ENCODE assay signal across 8 mouse cellular contexts in genomic region chrX:99481677-99482338, GRCm38 (mm10). TPM values are rescaled to one million over a fixed set of nuclear protein-coding genes. Genes with fewer than 3 reads are reported as not detected.
A peak's percentile ranks its signal among the peaks of the same experiment; 100 is the strongest.
DNase-seq lines count a peak whose midpoint lies in the region; ATAC-seq and TF ChIP-seq lines count a peak whose summit lies in the region.
"Had no signal": no experiment of that assay in that cellular context is flagged by ENCODE, and none has a peak within 500 bp of the region (broad histone marks: within the 10 kb centered on the region; RNA-seq: fewer than 3 reads in every experiment).

No protein-coding gene starts in this region.

- no peaks in the 10 kb centered on the region for H3K9me3 ChIP-seq in lung, embryonic 14.5 days (ENCODE audit: low read depth, low read length)
- no peaks in the 10 kb centered on the region for H3K9me3 ChIP-seq in lung, postnatal 0 days (ENCODE audit: low read length)
- no peaks in the 10 kb centered on the region for H3K9me3 ChIP-seq in embryonic facial prominence, embryonic 11.5 days (replicated peaks; ENCODE audit: control insufficient read depth, low read length)
- H3K9me3 ChIP-seq in hindbrain, embryonic 13.5 days: no peaks in the 10 kb centered on the region
- H3K9me3 ChIP-seq in neural tube, embryonic 15.5 days (replicated peaks): no peaks in the 10 kb centered on the region

- no peaks in the 10 kb centered on the region for H3K4me1 ChIP-seq in lung, embryonic 14.5 days (ENCODE audit: insufficient read depth)
- no peaks in the 10 kb centered on the region for H3K4me1 ChIP-seq in lung, postnatal 0 days (ENCODE audit: insufficient read depth, low read depth, low read length)
- no peaks in the 10 kb centered on the region; the same call in 1 of the 2 replicates for H3K4me1 ChIP-seq in embryonic facial prominence, embryonic 11.5 days (ENCODE audit: control insufficient read depth, insufficient read depth, low read length)
- H3K4me1 ChIP-seq in hindbrain, embryonic 13.5 days (replicated peaks): peaks cover 17% of the 10 kb centered on the region
- H3K4me1 ChIP-seq in neural tube, embryonic 15.5 days: peaks cover 15% of the 10 kb centered on the region

- TF ChIP-seq EP300 in lung, postnatal 0 days (IDR thresholded peaks at IDR 0.05): no peak

- no peak for TF ChIP-seq CTCF in lung, embryonic 14.5 days (IDR thresholded peaks at IDR 0.05; ENCODE audit: low read depth)
- TF ChIP-seq CTCF in lung, postnatal 0 days (IDR thresholded peaks at IDR 0.05): no peak

- no peaks in the 10 kb centered on the region for H3K27me3 ChIP-seq in lung, embryonic 14.5 days (ENCODE audit: insufficient read depth, low read length)
- H3K27me3 ChIP-seq in lung, postnatal 0 days (replicated peaks; ENCODE audit: insufficient read depth, low read length): no peaks in the 10 kb centered on the region
- H3K27me3 ChIP-seq in embryonic facial prominence, embryonic 11.5 days (ENCODE audit: control insufficient read depth, insufficient read depth, low read length): no peaks in the 10 kb centered on the region
- peaks cover 41% of the 10 kb centered on the region; the same call in 1 of the 2 replicates for H3K27me3 ChIP-seq in hindbrain, embryonic 13.5 days
- peaks cover 26% of the 10 kb centered on the region for H3K27me3 ChIP-seq in neural tube, embryonic 15.5 days (replicated peaks)

- WGBS in lung, embryonic 14.5 days: 35% methylated on average over 11 of the region's 12 CpGs
- WGBS in lung, postnatal 0 days: 46% methylated on average over 11 of the region's 12 CpGs
- WGBS in embryonic facial prominence, embryonic 11.5 days: 51% methylated on average over 10 of the region's 12 CpGs
- WGBS in hindbrain, embryonic 13.5 days: 34% methylated on average over 11 of the region's 12 CpGs
- 34% methylated on average over 11 of the region's 12 CpGs for WGBS in neural tube, embryonic 15.5 days

- H3K36me3 ChIP-seq in lung, embryonic 14.5 days (ENCODE audit: insufficient read depth): no peaks in the 10 kb centered on the region
- H3K36me3 ChIP-seq in lung, postnatal 0 days (ENCODE audit: insufficient read depth, low read length): no peaks in the 10 kb centered on the region
- H3K36me3 ChIP-seq in embryonic facial prominence, embryonic 11.5 days (replicated peaks; ENCODE audit: control insufficient read depth, insufficient read depth, low read depth, low read length): no peaks in the 10 kb centered on the region
- no peaks in the 10 kb centered on the region for H3K36me3 ChIP-seq in hindbrain, embryonic 13.5 days
- H3K36me3 ChIP-seq in neural tube, embryonic 15.5 days: no peaks in the 10 kb centered on the region

- H3K9ac ChIP-seq in lung, embryonic 14.5 days: no peak overlapping the region
- no peak overlapping the region for H3K9ac ChIP-seq in lung, postnatal 0 days (replicated peaks; ENCODE audit: low read depth)
- H3K9ac ChIP-seq in embryonic facial prominence, embryonic 11.5 days (replicated peaks; ENCODE audit: low read length): no peak overlapping the region
- no peak overlapping the region for H3K9ac ChIP-seq in hindbrain, embryonic 13.5 days
- H3K9ac ChIP-seq in neural tube, embryonic 15.5 days (replicated peaks): no peak overlapping the region

- no peak; the same call in 1 of the 2 replicates for ATAC-seq in lung, embryonic 14.5 days (ENCODE audit: insufficient read depth)
- no peak for ATAC-seq in lung, postnatal 0 days
- ATAC-seq in embryonic facial prominence, embryonic 11.5 days (replicated peaks; ENCODE audit: insufficient number of reproducible peaks, low FRiP score, low TSS enrichment, low read depth): peak; percentile 84
- peak; percentile 95 for ATAC-seq in hindbrain, embryonic 13.5 days (ENCODE audit: low FRiP score)
- peak; percentile 94 for ATAC-seq in neural tube, embryonic 15.5 days (ENCODE audit: low FRiP score)

- H3K4me3 ChIP-seq in lung, embryonic 14.5 days (ENCODE audit: low read depth, low read length): no peak overlapping the region
- H3K4me3 ChIP-seq in lung, postnatal 0 days (ENCODE audit: low read depth, low read length): no peak overlapping the region
- H3K4me3 ChIP-seq in embryonic facial prominence, embryonic 11.5 days (ENCODE audit: low read depth, low read length): no peak overlapping the region
- H3K4me3 ChIP-seq in hindbrain, embryonic 13.5 days: no peak overlapping the region
- no peak overlapping the region for H3K4me3 ChIP-seq in neural tube, embryonic 15.5 days (replicated peaks)

- peak; percentile 40 for DNase-seq in lung, embryonic 14.5 days
- DNase-seq in lung, postnatal 0 days (ENCODE audit: low spot score): no peak
- peak; percentile 65 for DNase-seq in embryonic facial prominence, embryonic 11.5 days (ENCODE audit: low spot score)
- no peak for DNase-seq in ovary, postnatal 36 days (ENCODE audit: low spot score)
- DNase-seq in adrenal gland, adult 18-20 months (ENCODE audit: low spot score in 2 of 2): no peak
- DNase-seq: lung, postnatal 36 days had no signal

- H3K27ac ChIP-seq in lung, embryonic 14.5 days (ENCODE audit: low read depth): no peak overlapping the region
- no peak overlapping the region for H3K27ac ChIP-seq in lung, postnatal 0 days (ENCODE audit: low read length)
- no peak overlapping the region for H3K27ac ChIP-seq in embryonic facial prominence, embryonic 11.5 days (replicated peaks; ENCODE audit: low read depth, low read length)
- H3K27ac ChIP-seq in hindbrain, embryonic 13.5 days: peak overlapping the region; percentile 91
- H3K27ac ChIP-seq in neural tube, embryonic 15.5 days (replicated peaks): peak overlapping the region; percentile 83

- H3K4me2 ChIP-seq in lung, embryonic 14.5 days: no peak overlapping the region
- H3K4me2 ChIP-seq in lung, postnatal 0 days (replicated peaks; ENCODE audit: low read depth, low read length): no peak overlapping the region
- no peak overlapping the region for H3K4me2 ChIP-seq in embryonic facial prominence, embryonic 11.5 days (ENCODE audit: low read depth, low read length)
- H3K4me2 ChIP-seq in hindbrain, embryonic 13.5 days: no peak overlapping the region
- 0 out of 2 replicates have a peak overlapping the region, but pooled peaks have one; percentile 11 for H3K4me2 ChIP-seq in neural tube, embryonic 15.5 days

RNA-seq across cellular contexts. Expression of gene Pja1, which starts 10.7 kb away (rescaled TPM):
- polyA plus RNA-seq in lung, embryonic 14.5 days (2014; fragmentation: Nextera tagmentation; extraction: Ambion mirVana): 160 and 162 TPM in 2 replicates
- 71.4 and 79.6 TPM in 2 replicates for polyA plus RNA-seq in lung, postnatal 0 days (2015; fragmentation: Nextera tagmentation; extraction: Ambion mirVana)
- 193 and 197 TPM in 2 replicates for polyA plus RNA-seq in embryonic facial prominence, embryonic 11.5 days (2014; fragmentation: Nextera tagmentation; extraction: Ambion mirVana)
- polyA plus RNA-seq in hindbrain, embryonic 13.5 days (2015; fragmentation: Nextera tagmentation; extraction: Ambion mirVana): 327 and 330 TPM in 2 replicates
- 313 and 347 TPM in 2 replicates for polyA plus RNA-seq in neural tube, embryonic 15.5 days (2015; fragmentation: Nextera tagmentation; extraction: Ambion mirVana)
- 100 to 1,000 TPM; 164 to 177 TPM for total RNA-seq in adrenal gland, adult 18-20 months (2021)

Comparison
In these comparisons a context has a peak if more than half of its experiments do, and no peak if none do; other contexts are left out.
1. DNase-seq: peak in lung, embryonic 14.5 days (single experiment) and embryonic facial prominence, embryonic 11.5 days (single experiment); none in lung, postnatal 0 days (single experiment), ovary, postnatal 36 days (single experiment) and adrenal gland, adult 18-20 months (0 of 2).
2. ATAC-seq: peak in embryonic facial prominence, embryonic 11.5 days (single experiment), hindbrain, embryonic 13.5 days (single experiment) and neural tube, embryonic 15.5 days (single experiment); none in lung, embryonic 14.5 days (single experiment) and lung, postnatal 0 days (single experiment).
3. H3K27ac ChIP-seq: peak in hindbrain, embryonic 13.5 days (single experiment) and neural tube, embryonic 15.5 days (single experiment); none in lung, embryonic 14.5 days (single experiment), lung, postnatal 0 days (single experiment) and embryonic facial prominence, embryonic 11.5 days (single experiment).